ENCODE assay signal across 24 mouse cellular contexts in the genomic region with DNA sequence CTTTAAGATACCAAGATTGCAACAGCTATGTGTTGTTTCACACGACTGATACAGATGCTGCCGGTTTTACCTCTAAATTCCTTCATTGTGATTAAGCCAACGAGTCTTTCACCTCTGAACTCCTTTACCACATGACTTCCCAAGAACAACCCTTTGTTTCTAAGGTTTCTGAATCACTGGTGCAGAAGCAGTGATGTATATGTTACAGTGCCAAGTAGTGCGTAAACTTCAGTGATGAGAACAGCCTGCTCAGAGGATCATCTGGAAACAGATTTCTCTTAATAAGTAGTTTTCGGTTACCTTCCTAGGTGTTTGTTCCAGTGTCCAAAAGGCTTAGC. TPM values are rescaled to one million over a fixed set of nuclear protein-coding genes. Genes with fewer than 3 reads are reported as not detected.
A peak's percentile ranks its signal among the peaks of the same experiment; 100 is the strongest.
DNase-seq lines count a peak whose midpoint lies in the region; ATAC-seq and TF ChIP-seq lines count a peak whose summit lies in the region.
"Had no signal": no experiment of that assay in that cellular context is flagged by ENCODE, and none has a peak within 500 bp of the region (broad histone marks: within the 10 kb centered on the region; RNA-seq: fewer than 3 reads in every experiment).

No protein-coding gene starts in this region.

- H3K36me3 ChIP-seq in lung, embryonic 16.5 days (ENCODE audit: control insufficient read depth, insufficient read depth, low read length): no peaks in the 10 kb centered on the region
- H3K36me3 ChIP-seq: hindbrain, embryonic 12.5 days; hindbrain, embryonic 15.5 days had no signal

- ATAC-seq in lung, embryonic 16.5 days (ENCODE audit: low read depth): no peak
- no peak for ATAC-seq in CD4-positive, CD25-positive, alpha-beta regulatory T cell, adult 4 months
- ATAC-seq: forebrain, embryonic 14.5 days; forebrain, postnatal 0 days; Patski had no signal

- H3K9ac ChIP-seq in lung, embryonic 16.5 days (ENCODE audit: low read length): no peak overlapping the region
- H3K9ac ChIP-seq: embryonic facial prominence, embryonic 13.5 days; forebrain, postnatal 0 days; hindbrain, embryonic 12.5 days; hindbrain, embryonic 15.5 days had no signal

- H3K4me2 ChIP-seq in lung, embryonic 16.5 days (ENCODE audit: low read depth, low read length): no peak overlapping the region
- H3K4me2 ChIP-seq: embryonic facial prominence, embryonic 13.5 days; heart, embryonic 11.5 days; hindbrain, embryonic 12.5 days; hindbrain, embryonic 15.5 days had no signal

- H3K4me1 ChIP-seq in lung, embryonic 16.5 days (replicated peaks; ENCODE audit: control insufficient read depth, insufficient read depth, low read length): 0 out of 2 replicates have a peak, but pooled peaks cover 2% of the 10 kb centered on the region
- 0 out of 2 replicates have a peak, but pooled peaks cover 2% of the 10 kb centered on the region for H3K4me1 ChIP-seq in embryonic fibroblast, embryonic 13.5 days (ENCODE audit: control insufficient read depth, insufficient read depth, low read length)
- H3K4me1 ChIP-seq: embryonic facial prominence, embryonic 10.5 days; embryonic facial prominence, embryonic 13.5 days; hindbrain, embryonic 12.5 days; hindbrain, embryonic 15.5 days had no signal

- peak overlapping the region; percentile 44 for H3K27ac ChIP-seq in lung, embryonic 16.5 days (ENCODE audit: low read length)
- H3K27ac ChIP-seq in embryonic fibroblast, embryonic 13.5 days (ENCODE audit: insufficient read depth, low read length): peak overlapping the region; percentile 47; the same call in 1 of the 2 replicates
- H3K27ac ChIP-seq: embryonic facial prominence, embryonic 10.5 days; embryonic facial prominence, embryonic 13.5 days; gastrocnemius, adult 2 months; hindbrain, embryonic 12.5 days; hindbrain, embryonic 15.5 days had no signal

- no peak for DNase-seq in lung, postnatal 4 days
- DNase-seq in Muller cell, postnatal 12 days (ENCODE audit: inconsistent ontology term): peak; percentile 9
- DNase-seq in retina, postnatal 1 day: peak; percentile 1
- no peak for DNase-seq in urinary bladder, postnatal 10 days (ENCODE audit: low spot score)
- DNase-seq in B cell, adult 2 months: no peak
- DNase-seq: cerebellum, adult 11-12 months; cerebellum, adult 8-10 months; cerebellum, postnatal 10 days; cerebellum, postnatal 36 days; embryo, embryonic 11 days; forebrain, postnatal 0 days; gastrocnemius, adult 2 months; gastrocnemius, postnatal 14 days; heart, adult 11 months had no signal

- no peaks in the 10 kb centered on the region for H3K9me3 ChIP-seq in lung, embryonic 16.5 days (ENCODE audit: control insufficient read depth, low read length)
- H3K9me3 ChIP-seq: embryonic facial prominence, embryonic 10.5 days; embryonic facial prominence, embryonic 13.5 days; hindbrain, embryonic 12.5 days; hindbrain, embryonic 15.5 days had no signal

- 72% methylated on average over 5 of the region's 5 CpGs for WGBS in lung, embryonic 16.5 days

- no peaks in the 10 kb centered on the region; the same call in 1 of the 2 replicates for H3K27me3 ChIP-seq in lung, embryonic 16.5 days (ENCODE audit: control insufficient read depth, insufficient read depth, low read depth, low read length)
- H3K27me3 ChIP-seq: hindbrain, embryonic 15.5 days had no signal

- no peak for TF ChIP-seq POLR2A in embryonic fibroblast, embryonic 13.5 days (IDR thresholded peaks at IDR 0.05; ENCODE audit: low read depth, low read length)

- no peak overlapping the region for H3K4me3 ChIP-seq in lung, embryonic 16.5 days (ENCODE audit: low read length)
- no peak overlapping the region for H3K4me3 ChIP-seq in embryonic fibroblast, embryonic 13.5 days (ENCODE audit: insufficient read depth, low read length)
- H3K4me3 ChIP-seq: embryonic facial prominence, embryonic 10.5 days; embryonic facial prominence, embryonic 13.5 days; gastrocnemius, adult 2 months; hindbrain, embryonic 12.5 days; hindbrain, embryonic 15.5 days had no signal

- TF ChIP-seq CTCF in embryonic fibroblast, embryonic 13.5 days (IDR thresholded peaks at IDR 0.05; ENCODE audit: borderline replicate concordance, insufficient read depth, low read length): no peak

RNA-seq across cellular contexts. Expression of a gene that starts 41.7 kb away (rescaled TPM):
- 0.49 and 1.2 TPM in 2 replicates for polyA plus RNA-seq in lung, embryonic 16.5 days (2015; fragmentation: Nextera tagmentation; extraction: Ambion mirVana)
- 0.80 and 3.5 TPM in 2 replicates for polyA plus RNA-seq in embryonic fibroblast, embryonic 13.5 days (2011; ENCODE audit: insufficient read length, low read depth, missing spikeins)
- not detected for polyA plus RNA-seq in CD4-positive, CD25-positive, alpha-beta regulatory T cell, adult 4 months (2017; shearing (Covaris generic))

Comparison
In these comparisons a context has a peak if more than half of its experiments do, and no peak if none do; other contexts are left out.
1. DNase-seq: peak in Muller cell, postnatal 12 days (single experiment) and retina, postnatal 1 day (single experiment); none in lung, postnatal 4 days (0 of 2), urinary bladder, postnatal 10 days (single experiment) and B cell, adult 2 months (0 of 2).